Mouse (Mus musculus) stomach, embryonic 14.5 days (tissue): ENCODE results near the gene Fut7. TPM values are rescaled to one million over a fixed set of nuclear protein-coding genes. Genes with fewer than 3 reads are reported as not detected.

Experiments
- ATAC-seq: fragments of 200-750 bp; cut with Nextera tagmentation; 2 replicates; pipeline ENCODE4 v1.8.0; 2017; ENCODE audit warnings: low read depth, moderate TSS enrichment; ENCODE audit not compliant: insufficient number of reproducible peaks, insufficient read depth, low FRiP score
- H3K27ac ChIP-seq: fragments of 300-500 bp; sonication (generic); 2 replicates; pipeline ENCODE4 v1.5.1; 2014; ENCODE audit warnings: mild to moderate bottlenecking, low read length, moderate library complexity, mixed read lengths
- H3K27me3 ChIP-seq: fragments of 300-500 bp; sonication (generic); 2 replicates; pipeline ENCODE4 v1.6.1; 2014; ENCODE audit warnings: low read length, control low read depth, mixed read lengths; ENCODE audit not compliant: control insufficient read depth, insufficient read depth
- H3K36me3 ChIP-seq: fragments of 300-500 bp; sonication (generic); 2 replicates; pipeline ENCODE4 v1.6.1; 2014; ENCODE audit warnings: mild to moderate bottlenecking, control low read depth, low read length, moderate library complexity, mixed read lengths; ENCODE audit not compliant: control insufficient read depth, insufficient read depth
- H3K4me1 ChIP-seq: fragments of 300-500 bp; sonication (generic); 2 replicates; pipeline ENCODE4 v1.6.1; 2014; ENCODE audit warnings: low read length, control low read depth, mixed read lengths; ENCODE audit not compliant: control insufficient read depth, insufficient read depth
- H3K4me2 ChIP-seq: fragments of 300-500 bp; sonication (generic); replicated peaks from 2 replicates; pipeline ENCODE4 v1.6.1; 2014; ENCODE audit warnings: low read depth, low read length, control low read depth
- H3K4me3 ChIP-seq: fragments of 300-500 bp; sonication (generic); 2 replicates; pipeline ENCODE4 v1.5.1; 2014; ENCODE audit warnings: low read depth, low read length, control low read depth
- H3K9ac ChIP-seq: fragments of 300-500 bp; sonication (generic); replicated peaks from 2 replicates; pipeline ENCODE4 v1.6.1; 2014; ENCODE audit warnings: low read depth, mild to moderate bottlenecking, control low read depth, low read length, moderate library complexity, mixed read lengths
- H3K9me3 ChIP-seq: fragments of 300-500 bp; sonication (generic); 2 replicates; pipeline ENCODE4 v1.6.1; 2016; ENCODE audit warnings: low read depth, low read length, control low read depth; ENCODE audit not compliant: control insufficient read depth
- WGBS: fragments of 180-500 bp; shearing (Covaris S2); extraction: QIAGEN DNeasy Blood & Tissue Kit; methylation state at CpG from one replicate; pipeline ENCODE4 v1.1.7; 2014; 5-methylcytosine and 5-hydroxymethylcytosine counted together
- polyA plus RNA-seq: library from polyadenylated mRNA; unstranded; fragments of >200 nt; fragmentation: Nextera tagmentation; extraction: Ambion mirVana; gene quantifications from 2 replicates; pipeline ENCODE4 v1.2.1, GENCODE M21; 2014

Fut7 gene
- polyA plus RNA-seq, 1 experiment from 2014 or later = 0.12 TPM

GRCm38 (mm10) chr2:25428442-25429236 lies 5.6 kb downstream of the Fut7 start, which contains the start of gene Abca2:
Abca2 (plus strand) TSS chr2:25428703.
- Histone ChIP-seq H3K27me3 (peaks cover 5% of the 10 kb centered on the region; the same call in 1 of the 2 replicates), H3K4me2 (peak within 1 kb of the TSS; percentile 94), H3K9ac (peak within 1 kb of the TSS; percentile 60), H3K4me1 (no peaks in the 10 kb centered on the region), H3K9me3 (no peaks in the 10 kb centered on the region), H3K4me3 (peak within 1 kb of the TSS; percentile 68), H3K27ac (no peak within 1 kb of the TSS), H3K36me3 (no peaks in the 10 kb centered on the region)
- WGBS = under 1% methylated on average over 80 of the region's 89 CpGs
- peak; percentile 89 for ATAC-seq

- H3K4me3 ChIP-seq = no peak overlapping the region
- no peak overlapping the region for H3K27ac ChIP-seq
These were observed 6.5 kb downstream of the Fut7 start for GRCm38 (mm10) chr2:25429435-25430180.

GRCm38 (mm10) chr2:25430395-25431233 lies 7.5 kb downstream of the Fut7 start:
- no peak overlapping the region for H3K9ac ChIP-seq
- H3K4me1 ChIP-seq = no peaks in the 10 kb centered on the region
- no peak overlapping the region for H3K4me3 ChIP-seq
- no peak for ATAC-seq
- no peaks in the 10 kb centered on the region for H3K27me3 ChIP-seq
- WGBS = 71% methylated on average over 17 of the region's 17 CpGs
- no peak overlapping the region for H3K27ac ChIP-seq
- H3K9me3 ChIP-seq = no peaks in the 10 kb centered on the region
- H3K36me3 ChIP-seq = no peaks in the 10 kb centered on the region
- H3K4me2 ChIP-seq = no peak overlapping the region

More at GRCm38 (mm10) chr2:25429435-25430180, 6.5 kb downstream of the Fut7 start:
- WGBS = 71% methylated on average over 5 of the region's 5 CpGs
- no peak for ATAC-seq
- Histone ChIP-seq H3K27me3 (peaks cover 5% of the 10 kb centered on the region; the same call in 1 of the 2 replicates), H3K9me3 (no peaks in the 10 kb centered on the region), H3K4me2 (peak overlapping the region; percentile 94; the same call in 1 of the 2 replicates), H3K9ac (no peak overlapping the region; the same call in 1 of the 2 replicates), H3K4me1 (no peaks in the 10 kb centered on the region), H3K36me3 (no peaks in the 10 kb centered on the region)

- Histone ChIP-seq H3K4me2 (no peak overlapping the region), H3K27me3 (no peaks in the 10 kb centered on the region), H3K9me3 (no peaks in the 10 kb centered on the region), H3K4me3 (no peak overlapping the region), H3K9ac (no peak overlapping the region), H3K36me3 (no peaks in the 10 kb centered on the region), H3K4me1 (no peaks in the 10 kb centered on the region), H3K27ac (no peak overlapping the region)
- WGBS = 74% methylated on average over 6 of the region's 6 CpGs
- no peak for ATAC-seq
These were observed 8.3 kb downstream of the Fut7 start for GRCm38 (mm10) chr2:25431308-25431855.

GRCm38 (mm10) chr2:25432326-25433098 lies 9.4 kb downstream of the Fut7 start:
- no peak for ATAC-seq
- H3K4me1 ChIP-seq = no peaks in the 10 kb centered on the region
- H3K27ac ChIP-seq = no peak overlapping the region
- 77% methylated on average over 11 of the region's 11 CpGs for WGBS
- no peaks in the 10 kb centered on the region for H3K27me3 ChIP-seq
- no peak overlapping the region for H3K4me3 ChIP-seq
- H3K4me2 ChIP-seq = no peak overlapping the region
- H3K9me3 ChIP-seq = no peaks in the 10 kb centered on the region
- no peak overlapping the region for H3K9ac ChIP-seq
- no peaks in the 10 kb centered on the region for H3K36me3 ChIP-seq

GRCm38 (mm10) chr2:25433101-25433500 lies 10.0 kb downstream of the Fut7 start:
- Histone ChIP-seq H3K9me3 (no peaks in the 10 kb centered on the region), H3K4me3 (no peak overlapping the region), H3K9ac (no peak overlapping the region), H3K4me1 (no peaks in the 10 kb centered on the region), H3K27ac (no peak overlapping the region), H3K4me2 (no peak overlapping the region), H3K36me3 (no peaks in the 10 kb centered on the region), H3K27me3 (no peaks in the 10 kb centered on the region)
- WGBS = 83% methylated on average over 17 of the region's 17 CpGs
- ATAC-seq = no peak

- Histone ChIP-seq H3K27ac (no peak overlapping the region), H3K36me3 (no peaks in the 10 kb centered on the region), H3K9ac (no peak overlapping the region), H3K4me2 (no peak overlapping the region), H3K27me3 (no peaks in the 10 kb centered on the region), H3K4me1 (no peaks in the 10 kb centered on the region), H3K9me3 (no peaks in the 10 kb centered on the region), H3K4me3 (no peak overlapping the region)
- ATAC-seq = no peak
- WGBS = 87% methylated on average over 8 of the region's 8 CpGs
These were observed 11.2 kb downstream of the Fut7 start for GRCm38 (mm10) chr2:25434292-25434691.
